Mouse (Mus musculus) heart, adult 2 months (tissue): ENCODE measurements around the gene Sgk1. TPM values are rescaled to one million over a fixed set of nuclear protein-coding genes. Genes with fewer than 3 reads are reported as not detected.

ENCODE experiments used
- DNase-seq, 2 experiments: peaks; one replicate each; pipeline ENCODE4 v3.0.0; 2021
- H3K27ac ChIP-seq: fragments of 200-600 bp; 2 replicates; pipeline ENCODE4 v1.8.1; 2022
- H3K27me3 ChIP-seq: fragments of 200-500 bp; 2 replicates; pipeline ENCODE4 v1.6.1; 2012; ENCODE audit warnings: mild to moderate bottlenecking, low read length, inconsistent platforms, mixed read lengths; ENCODE audit not compliant: control insufficient read depth, insufficient read depth
- H3K36me3 ChIP-seq: fragments of 200-500 bp; 2 replicates; pipeline ENCODE4 v1.6.1; 2012; ENCODE audit warnings: low read length, inconsistent platforms; ENCODE audit not compliant: control insufficient read depth, insufficient read depth
- H3K4me1 ChIP-seq: fragments of 200-500 bp; 2 replicates; pipeline ENCODE4 v1.6.1; 2011; ENCODE audit warnings: low read length; ENCODE audit not compliant: control insufficient read depth, insufficient read depth
- H3K4me3 ChIP-seq: fragments of 200-600 bp; 2 replicates; pipeline ENCODE4 v1.8.1; 2022
- H3K79me2 ChIP-seq: fragments of 200-500 bp; replicated peaks from 2 replicates; pipeline ENCODE4 v1.6.1; 2012; ENCODE audit warnings: mild to moderate bottlenecking, inconsistent platforms, low read length, moderate library complexity, mixed read lengths; ENCODE audit not compliant: control insufficient read depth, insufficient read depth
- H3K9ac ChIP-seq: fragments of 200-500 bp; 2 replicates; pipeline ENCODE4 v1.6.1; 2012; ENCODE audit warnings: low read depth, mild to moderate bottlenecking, control low read depth, inconsistent platforms, low read length, mixed read lengths
- CTCF ChIP-seq: fragments of 200-600 bp; IDR thresholded peaks from 2 replicates; pipeline ENCODE4 v1.8.1; 2022; ENCODE audit warnings: antibody characterized with exemption, mild to moderate bottlenecking, moderate library complexity
- EP300 ChIP-seq: fragments of 200-500 bp; IDR thresholded peaks from 2 replicates; pipeline ENCODE4 v1.6.1; 2011; ENCODE audit warnings: low read depth, low read length, control low read depth; ENCODE audit not compliant: insufficient read depth
- POLR2A ChIP-seq: fragments of 200-500 bp; IDR thresholded peaks from 2 replicates; pipeline ENCODE4 v1.6.1; 2011; ENCODE audit warnings: mild to moderate bottlenecking, low read depth, low read length, control low read depth; ENCODE audit not compliant: insufficient read depth
- WGBS: fragments of 180-500 bp; shearing (Covaris S2); methylation state at CpG from one replicate; pipeline ENCODE4 v1.1.7; 2018; 5-methylcytosine and 5-hydroxymethylcytosine counted together
- intact Hi-C: fragments of 180-260 bp; cut with DNase I; formaldehyde crosslinking; loops from one replicate; pipeline ENCODE4 v1.15.1; 2025
- polyA plus RNA-seq: library from polyadenylated mRNA; depleted of rRNA; stranded (reverse); fragments of >200 nt; gene quantifications from 2 replicates; pipeline ENCODE4 v1.2.3, GENCODE M21; 2012
- total RNA-seq, 2 experiments: library from RNA; stranded (reverse); gene quantifications; 2 replicates each; pipeline ENCODE4 v1.2.3; 2021

The Sgk1 gene
- total and polyA plus RNA-seq, 3 experiments: 31.9 to 89.1 (median 64.7) TPM

- DNase-seq: peak; percentile 76 to 88
- intact Hi-C loops: loop anchor here (1.0 to 5.0 kb wide), 6 partner anchors 45 to 178 kb away; no protein-coding TSS in a partner anchor
- Histone ChIP-seq H3K27me3 (no peaks in the 10 kb centered on the region), H3K9ac (no peak overlapping the region), H3K79me2 (no peaks in the 10 kb centered on the region), H3K36me3 (peaks cover 3% of the 10 kb centered on the region), H3K4me3 (no peak overlapping the region), H3K27ac (peak overlapping the region; percentile 66), H3K4me1 (peaks cover 6% of the 10 kb centered on the region)
- TF ChIP-seq CTCF (0 out of 2 replicates have a peak, but pooled peaks have one; percentile 12), POLR2A (no peak), EP300 (peak; percentile 96)
- 26% methylated on average over 10 of the region's 10 CpGs for WGBS
Observed at GRCm38 (mm10) chr10:21857676-21858075, 24.3 kb upstream of the Sgk1 start.

- intact Hi-C loops: loop anchor here (5.0 kb wide), 1 partner anchor 59 kb away; no protein-coding TSS in a partner anchor
- no peak overlapping the region for H3K9ac ChIP-seq
- peaks cover 3% of the 10 kb centered on the region for H3K36me3 ChIP-seq
- no peak overlapping the region for H3K4me3 ChIP-seq
- H3K27ac ChIP-seq: peak overlapping the region; percentile 49
- H3K79me2 ChIP-seq: no peaks in the 10 kb centered on the region
- TF ChIP-seq CTCF (no peak), EP300 (no peak), POLR2A (no peak)
- peaks cover 6% of the 10 kb centered on the region for H3K4me1 ChIP-seq
- no peak for DNase-seq
- no peaks in the 10 kb centered on the region for H3K27me3 ChIP-seq
- 72% methylated on average over 7 of the region's 7 CpGs for WGBS
Observed at GRCm38 (mm10) chr10:21858437-21858974, 23.5 kb upstream of the Sgk1 start.

- no peak for DNase-seq
- 57% methylated on average over 4 of the region's 4 CpGs for WGBS
- Histone ChIP-seq H3K79me2 (no peaks in the 10 kb centered on the region), H3K36me3 (no peaks in the 10 kb centered on the region), H3K4me3 (no peak overlapping the region), H3K4me1 (no peaks in the 10 kb centered on the region), H3K9ac (no peak overlapping the region), H3K27me3 (no peaks in the 10 kb centered on the region), H3K27ac (no peak overlapping the region)
- no peak for TF ChIP-seq EP300
- intact Hi-C loops: no loop called here
Observed at GRCm38 (mm10) chr10:21866504-21866903, 15.5 kb upstream of the Sgk1 start.

DNA sequence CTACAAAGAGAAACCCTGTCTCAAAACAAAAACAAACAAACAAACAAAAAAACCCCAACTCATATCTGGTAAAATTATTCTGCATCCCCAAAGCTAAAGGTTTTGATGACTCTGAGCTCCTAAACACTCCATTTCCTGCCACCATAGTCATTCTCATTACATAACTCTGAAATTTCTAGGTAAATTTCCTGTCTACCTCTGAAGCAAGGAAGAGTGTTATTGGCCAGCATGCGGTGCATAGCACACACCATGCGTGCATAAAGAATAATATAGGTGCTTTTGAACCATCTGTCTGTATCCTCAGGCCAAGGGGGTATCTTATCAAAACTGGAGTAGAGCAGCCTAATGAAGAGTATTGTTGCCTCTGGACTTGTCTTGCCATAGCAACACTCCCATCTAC is 13.8 kb upstream of the Sgk1 start:
- Histone ChIP-seq H3K27me3 (no peaks in the 10 kb centered on the region), H3K9ac (no peak overlapping the region), H3K4me1 (no peaks in the 10 kb centered on the region), H3K36me3 (no peaks in the 10 kb centered on the region), H3K4me3 (no peak overlapping the region), H3K27ac (no peak overlapping the region), H3K79me2 (no peaks in the 10 kb centered on the region)
- TF ChIP-seq POLR2A (no peak), CTCF (no peak)
- WGBS: 73% methylated on average over 2 of the region's 2 CpGs
- intact Hi-C loops: no loop called here
- DNase-seq: no peak

- TF ChIP-seq EP300 (no peak), CTCF (no peak), POLR2A (no peak)
- WGBS: 58% methylated on average over 4 of the region's 4 CpGs
- intact Hi-C loops: no loop called here
- Histone ChIP-seq H3K4me3 (no peak overlapping the region), H3K4me1 (no peaks in the 10 kb centered on the region), H3K9ac (no peak overlapping the region), H3K27me3 (no peaks in the 10 kb centered on the region), H3K36me3 (no peaks in the 10 kb centered on the region), H3K79me2 (no peaks in the 10 kb centered on the region), H3K27ac (no peak overlapping the region)
- no peak for DNase-seq
Observed at GRCm38 (mm10) chr10:21868623-21869022, 13.4 kb upstream of the Sgk1 start.

DNA sequence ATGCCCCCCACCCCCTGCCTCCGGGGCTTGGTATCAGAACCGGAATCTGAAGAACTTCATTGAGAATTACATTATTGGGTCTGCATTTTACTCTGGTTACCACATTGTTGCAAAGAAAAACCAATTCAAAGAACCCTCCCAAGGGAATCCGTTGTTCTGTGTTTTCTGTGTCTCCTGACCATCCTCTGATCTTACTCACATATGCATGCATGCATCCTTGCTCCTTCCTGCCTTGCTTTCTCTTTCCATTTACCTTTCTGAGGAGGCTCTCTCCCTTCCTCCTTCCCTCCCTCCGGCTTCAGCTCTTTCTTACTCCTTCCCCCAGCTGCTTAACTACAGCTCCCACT is 174 bp upstream of the Sgk1 start:
- Histone ChIP-seq H3K79me2 (no peaks in the 10 kb centered on the region), H3K9ac (no peak overlapping the region), H3K36me3 (no peaks in the 10 kb centered on the region), H3K27ac (no peak overlapping the region), H3K27me3 (no peaks in the 10 kb centered on the region), H3K4me1 (peaks cover 2% of the 10 kb centered on the region; the same call in 1 of the 2 replicates), H3K4me3 (peak overlapping the region; percentile 45)
- intact Hi-C loops: no loop called here
- TF ChIP-seq CTCF (no peak), EP300 (no peak)
- DNase-seq: no peak
- 36% methylated on average over 4 of the region's 4 CpGs for WGBS
